Mouse (Mus musculus) olfactory bulb, adult 2 months (tissue): ENCODE results near the gene Tmem269.

Experiments
- CTCF ChIP-seq: fragments of 200-500 bp; IDR thresholded peaks from 2 replicates; pipeline ENCODE4 v1.5.1; 2012; ENCODE audit warnings: low read depth, mild to moderate bottlenecking, low read length, moderate library complexity; ENCODE audit not compliant: insufficient read depth
- POLR2A ChIP-seq: fragments of 200-500 bp; IDR thresholded peaks from 2 replicates; pipeline ENCODE4 v1.6.1; 2012; ENCODE audit warnings: mild to moderate bottlenecking, low read depth, low read length, moderate library complexity; ENCODE audit not compliant: insufficient read depth

DNA sequence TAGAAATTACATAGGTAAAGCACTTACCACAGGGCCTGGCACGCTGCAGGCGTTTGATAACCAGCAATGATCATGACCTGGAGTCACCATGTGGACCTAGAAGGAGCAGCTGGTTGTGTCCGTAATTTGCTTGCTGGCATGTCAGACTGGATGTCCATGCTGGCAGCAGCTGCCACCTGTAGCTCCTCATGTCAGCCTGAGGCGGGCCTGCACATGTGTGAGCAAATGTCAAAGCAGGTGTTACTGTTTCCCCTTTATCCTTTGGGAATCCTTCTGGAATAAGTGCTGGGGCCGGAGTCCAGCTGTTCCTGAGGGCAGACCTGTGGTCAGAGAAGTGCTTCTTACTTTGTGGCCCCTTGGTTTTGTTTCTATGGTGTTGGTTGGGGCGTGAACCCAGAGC, 19.9 kb downstream of the Tmem269 start:
- TF ChIP-seq POLR2A (no peak), CTCF (no peak)
